Mouse (Mus musculus): ENCODE measurements around the gene Akap9. TPM values are rescaled to one million over a fixed set of nuclear protein-coding genes. Genes with fewer than 3 reads are reported as not detected.
"Not testable (repeated sequence)": the region's sequence is repeated elsewhere in the genome, so short reads cannot be mapped to it uniquely, and the experiment has no call there.

Akap9 gene
- total RNA-seq, 2 experiments from 2014 or later, result 46.7 to 47.5 TPM

DNA sequence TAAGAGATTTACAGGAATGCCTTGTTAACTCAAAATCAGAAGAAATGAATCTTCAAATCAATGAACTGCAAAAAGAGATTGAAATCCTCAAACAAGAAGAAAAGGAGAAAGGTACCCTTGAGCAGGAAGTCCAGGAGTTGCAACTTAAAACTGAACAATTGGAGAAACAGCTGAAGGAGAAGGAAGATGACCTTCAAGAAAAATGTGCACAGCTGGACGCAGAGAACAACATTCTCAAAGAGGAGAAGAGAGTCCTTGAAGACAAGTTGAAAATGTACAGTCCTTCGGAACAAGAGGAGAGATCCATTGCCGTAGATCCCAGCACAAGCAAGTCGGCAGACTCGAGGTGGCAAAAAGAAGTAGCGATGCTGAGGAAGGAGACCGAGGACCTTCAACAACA lies 33.4 kb downstream of the Akap9 start:
- DNase-seq, result no peak
- intact Hi-C loops (cut with DNase I), result no loop called here

DNA sequence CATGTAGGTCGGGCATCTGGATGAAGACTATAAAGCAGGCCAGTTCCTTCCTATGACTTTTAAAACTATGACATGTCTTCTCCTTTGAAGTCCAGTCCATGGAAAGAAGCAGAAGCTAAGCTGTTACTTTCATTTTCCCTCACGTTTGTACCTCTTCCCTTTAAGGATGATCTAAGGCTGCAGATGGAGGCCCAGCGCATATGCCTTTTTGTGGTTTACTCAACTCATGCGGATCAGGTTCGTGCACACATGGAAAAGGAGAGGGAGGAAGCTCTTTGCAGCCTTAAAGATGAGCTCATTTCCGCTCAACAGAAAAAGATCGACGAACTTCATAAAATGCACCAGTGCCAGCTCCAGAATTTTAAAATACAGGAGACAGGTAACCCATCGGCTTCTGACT lies 40.6 kb downstream of the Akap9 start:
- intact Hi-C loops (cut with DNase I), result no loop called here
- no peak for DNase-seq

GRCm38 (mm10) chr5:3969114-3969513 lies 41.3 kb downstream of the Akap9 start:
- intact Hi-C loops (cut with DNase I), result no loop called here
- DNase-seq, result no peak

- intact Hi-C loops (cut with DNase I), result no loop called here
Measured at GRCm38 (mm10) chr5:3970936-3971335, 43.1 kb downstream of the Akap9 start.

DNA sequence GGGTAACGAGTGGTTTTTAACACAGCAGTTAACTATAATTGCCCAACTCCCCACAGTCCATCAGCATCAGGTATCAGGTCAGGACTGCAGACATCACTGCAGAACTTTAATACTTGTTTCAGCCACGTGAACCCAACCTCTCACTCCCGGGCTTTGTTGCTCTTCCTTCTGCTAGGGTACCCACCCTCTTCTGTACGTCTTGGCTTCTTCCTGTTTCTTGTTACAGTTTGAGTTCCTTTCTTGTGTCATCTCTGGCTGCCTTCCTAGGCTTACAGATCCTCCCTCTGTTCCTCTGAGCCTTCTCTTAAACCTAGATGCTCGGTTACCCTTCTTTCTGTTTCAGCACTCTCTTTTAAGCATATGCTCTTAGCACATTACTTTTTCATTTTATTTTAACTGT lies 45.9 kb downstream of the Akap9 start:
- intact Hi-C loops (cut with DNase I), result no loop called here
- DNase-seq, result no peak

More at GRCm38 (mm10) chr5:3970936-3971335, 43.1 kb downstream of the Akap9 start:
- no peak for DNase-seq

- intact Hi-C loops (cut with DNase I), result no loop called here
Measured at GRCm38 (mm10) chr5:3974896-3975295, 47.0 kb downstream of the Akap9 start.

GRCm38 (mm10) chr5:3976111-3976510 lies 48.3 kb downstream of the Akap9 start:
- DNase-seq, result no peak
- intact Hi-C loops (cut with DNase I), result no loop called here

More at GRCm38 (mm10) chr5:3974896-3975295, 47.0 kb downstream of the Akap9 start:
- no peak for DNase-seq

DNA sequence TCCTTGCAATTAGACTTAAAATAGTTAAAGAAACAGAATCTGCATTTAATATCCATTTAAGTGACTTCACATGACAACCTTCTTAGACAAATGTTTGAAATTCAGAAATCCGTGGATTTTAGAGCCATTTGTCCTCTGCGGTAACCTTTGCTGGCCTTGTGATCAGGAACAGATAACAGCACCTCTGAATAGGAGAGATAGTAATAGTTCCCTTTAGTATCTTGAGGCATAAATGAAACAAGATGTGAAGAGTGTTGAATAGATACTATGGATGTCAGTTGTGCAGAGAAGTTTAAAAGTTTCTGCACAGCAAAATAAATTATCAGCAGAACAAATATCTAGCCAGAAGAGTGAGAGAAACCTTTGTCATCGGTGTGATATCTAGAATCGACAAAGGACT lies 50.0 kb downstream of the Akap9 start:
- intact Hi-C loops (cut with DNase I), result no loop called here
- no peak for DNase-seq

DNA sequence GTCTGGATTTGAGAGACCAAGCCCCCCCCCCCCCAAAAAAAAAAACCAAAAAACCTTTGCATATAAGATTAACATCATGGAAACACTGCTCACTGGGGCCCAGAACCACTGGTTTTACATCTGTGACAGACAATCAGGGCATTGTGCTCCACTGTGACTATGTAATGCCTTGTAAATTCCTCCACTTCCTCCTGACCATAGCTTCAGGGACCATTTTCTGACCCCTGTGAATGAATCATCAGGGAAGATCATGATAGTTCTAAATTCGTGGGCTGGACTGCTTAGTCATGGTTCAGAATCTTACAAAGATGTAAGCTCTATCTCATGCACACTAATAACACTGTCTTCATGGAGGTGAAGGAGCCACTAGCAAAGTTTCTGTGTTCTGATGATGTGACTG lies 61.8 kb downstream of the Akap9 start:
- DNase-seq, result no peak
- intact Hi-C loops (cut with DNase I), result no loop called here

- DNase-seq, result no peak
Measured at GRCm38 (mm10) chr5:3990499-3990898, 62.6 kb downstream of the Akap9 start.

DNA sequence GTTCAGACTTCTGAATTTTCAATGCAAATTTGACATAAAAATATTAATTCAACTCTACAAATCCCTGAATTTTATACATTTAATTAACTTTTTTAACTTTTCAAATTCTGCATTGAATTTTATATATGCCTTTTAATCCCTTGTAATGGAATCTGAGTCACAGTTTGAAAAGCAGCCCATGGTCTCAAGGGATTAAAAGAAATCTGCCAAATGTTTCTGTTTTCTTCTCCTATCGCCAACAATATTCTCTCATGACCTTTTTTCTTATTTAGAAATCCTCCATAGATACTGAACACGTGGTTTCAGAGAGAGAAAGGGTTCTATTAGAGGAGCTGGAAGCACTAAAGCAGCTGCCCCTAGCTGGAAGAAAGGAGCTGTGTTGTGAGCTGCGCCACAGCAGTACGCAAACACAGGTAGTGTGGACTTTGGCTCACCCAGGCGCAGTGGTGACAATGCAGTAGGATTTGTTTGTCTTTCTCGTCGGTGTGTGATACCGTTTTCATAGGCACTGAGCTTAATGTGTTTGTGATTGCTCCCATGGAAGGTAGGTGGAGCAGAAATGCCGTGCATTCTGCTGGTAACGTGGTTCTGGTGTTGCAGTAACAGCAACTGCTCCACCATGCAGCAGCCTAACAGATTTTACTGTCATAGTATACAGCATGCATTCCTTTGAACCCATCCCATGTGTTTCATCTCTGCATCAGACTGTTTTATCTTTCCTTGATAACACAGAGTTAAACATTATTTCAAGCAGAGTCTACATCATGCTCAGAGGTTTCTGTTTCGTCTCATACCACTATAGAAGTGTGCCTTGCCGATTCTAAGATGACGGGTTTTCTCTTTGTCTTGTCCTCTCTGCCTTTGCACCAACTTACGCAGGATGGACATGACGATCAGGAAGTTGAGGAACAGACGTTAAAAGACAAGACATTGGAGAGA lies 76.9 kb downstream of the Akap9 start:
- no peak for DNase-seq
- intact Hi-C loops (cut with DNase I), result no loop called here

More at GRCm38 (mm10) chr5:3990499-3990898, 62.6 kb downstream of the Akap9 start:
- intact Hi-C loops (cut with DNase I), result no loop called here

DNA sequence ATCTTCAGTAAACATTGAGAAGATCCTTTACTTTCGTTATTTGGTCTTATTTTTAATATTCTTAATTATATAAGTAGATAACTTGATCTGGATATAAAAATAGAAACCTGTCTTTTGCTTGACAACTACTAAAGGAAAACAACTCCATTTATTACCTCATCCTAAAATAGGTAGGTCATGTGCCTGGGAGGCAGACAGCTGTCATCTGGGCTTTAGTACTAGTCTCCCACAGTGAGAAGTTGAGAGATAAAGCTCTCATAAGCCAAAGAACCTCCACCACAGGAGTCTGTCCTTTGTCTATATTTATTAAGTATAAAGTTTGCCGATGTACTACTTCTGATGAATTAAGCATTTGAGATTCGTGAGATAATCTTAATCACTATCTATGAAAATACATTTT lies 78.8 kb downstream of the Akap9 start:
- no peak for DNase-seq
- intact Hi-C loops (cut with DNase I), result no loop called here

DNA sequence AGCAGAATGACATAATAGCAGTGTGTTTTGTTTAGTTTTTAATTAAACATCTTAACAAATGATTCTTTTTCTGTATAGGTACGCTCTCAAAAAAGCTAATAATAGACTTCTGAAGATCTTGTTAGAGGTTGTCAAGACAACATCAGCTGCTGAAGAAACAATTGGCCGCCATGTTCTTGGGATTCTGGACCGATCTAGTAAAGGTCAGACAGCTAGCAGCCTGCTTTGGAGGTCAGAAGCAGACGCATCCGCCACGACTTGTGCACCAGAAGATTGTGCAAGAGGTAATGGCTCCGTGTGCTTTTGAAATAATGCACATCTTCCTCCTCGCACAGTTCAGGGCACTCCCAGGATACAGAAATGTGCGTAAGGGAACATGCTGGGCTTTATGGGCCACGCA lies 80.4 kb downstream of the Akap9 start:
- intact Hi-C loops (cut with DNase I), result no loop called here
- DNase-seq, result no peak

DNA sequence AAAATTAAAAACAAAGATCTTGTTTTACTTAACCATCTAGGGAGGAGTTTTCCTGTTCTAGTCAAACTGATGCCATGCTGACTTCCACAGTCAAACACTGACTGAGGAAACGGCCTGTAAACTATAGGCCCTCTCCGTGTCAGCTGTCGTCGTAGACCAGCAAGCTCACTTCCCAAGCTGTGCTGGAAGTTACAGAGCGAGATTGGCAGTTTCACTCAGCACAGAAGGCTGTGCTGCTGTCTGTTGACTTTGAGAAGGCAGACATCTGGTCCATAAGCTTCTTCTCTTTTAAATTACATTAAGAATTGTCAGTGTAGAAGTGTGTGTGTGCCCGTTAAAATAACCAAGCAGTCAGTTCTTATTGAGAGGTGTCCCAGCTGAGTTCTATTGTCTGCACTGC lies 81.7 kb downstream of the Akap9 start:
- intact Hi-C loops (cut with DNase I), result no loop called here
- no peak for DNase-seq

DNA sequence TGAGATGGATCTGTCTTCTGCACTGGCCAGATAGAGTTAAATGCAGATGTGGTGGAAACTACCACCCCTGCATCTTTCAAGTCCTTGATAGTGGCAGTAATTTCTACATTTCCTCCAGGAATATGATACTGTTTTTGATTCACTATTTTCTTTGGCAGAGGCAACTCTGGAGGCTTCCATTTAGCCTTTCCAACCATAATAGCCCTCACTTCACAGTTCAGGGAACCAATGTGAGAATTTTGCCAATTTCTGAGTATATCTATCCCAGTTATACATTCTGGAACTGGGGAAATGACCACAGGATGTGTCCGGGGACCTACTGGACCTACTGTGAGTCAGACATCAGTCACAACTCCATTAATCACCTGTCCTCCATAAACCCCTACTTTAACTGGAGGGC lies 89.8 kb downstream of the Akap9 start:
- intact Hi-C loops (cut with DNase I), result not testable (repeated sequence)

DNA sequence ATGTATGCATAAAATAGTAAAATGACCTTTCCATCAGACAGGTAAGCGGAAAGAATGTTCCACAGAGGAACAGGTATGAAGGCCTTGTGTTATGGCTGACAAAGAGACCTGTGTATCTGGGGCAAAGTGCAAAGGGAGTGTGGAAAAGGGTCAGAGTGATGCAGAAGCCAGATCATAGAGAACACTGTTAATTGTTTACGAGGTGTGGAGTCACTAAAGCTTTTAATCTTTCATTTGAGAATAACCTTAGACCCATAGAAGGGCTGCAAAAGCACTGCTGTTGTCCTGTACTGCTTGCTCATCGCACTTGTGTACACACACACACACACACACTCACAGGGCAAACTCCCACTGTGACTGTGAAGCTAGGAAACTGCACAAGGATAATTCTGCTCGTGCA lies 91.5 kb downstream of the Akap9 start:
- intact Hi-C loops (cut with DNase I), result no loop called here

More for the DNA sequence above, 89.8 kb downstream of the Akap9 start:
- not testable (repeated sequence) for DNase-seq

DNA sequence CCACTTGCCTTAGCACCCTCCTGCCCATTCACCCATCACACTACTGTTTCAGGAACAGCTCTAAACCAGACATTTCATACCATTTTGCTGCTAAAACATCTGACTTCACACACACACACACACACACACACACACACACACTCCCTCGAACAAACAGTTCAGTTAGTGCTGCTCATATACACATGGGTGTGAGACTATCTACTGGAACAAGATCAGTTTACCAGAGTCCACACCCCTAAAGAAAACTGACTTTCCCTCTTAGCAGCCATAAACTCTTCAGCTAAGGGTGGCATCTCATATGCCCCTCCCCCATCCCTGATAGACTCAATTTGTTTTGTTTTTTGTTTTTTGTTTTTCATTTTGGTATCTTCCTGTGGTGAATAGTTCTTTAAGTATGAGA lies 92.2 kb downstream of the Akap9 start:
- intact Hi-C loops (cut with DNase I), result no loop called here
- no peak for DNase-seq

More for the DNA sequence above, 91.5 kb downstream of the Akap9 start:
- DNase-seq, result no peak

DNA sequence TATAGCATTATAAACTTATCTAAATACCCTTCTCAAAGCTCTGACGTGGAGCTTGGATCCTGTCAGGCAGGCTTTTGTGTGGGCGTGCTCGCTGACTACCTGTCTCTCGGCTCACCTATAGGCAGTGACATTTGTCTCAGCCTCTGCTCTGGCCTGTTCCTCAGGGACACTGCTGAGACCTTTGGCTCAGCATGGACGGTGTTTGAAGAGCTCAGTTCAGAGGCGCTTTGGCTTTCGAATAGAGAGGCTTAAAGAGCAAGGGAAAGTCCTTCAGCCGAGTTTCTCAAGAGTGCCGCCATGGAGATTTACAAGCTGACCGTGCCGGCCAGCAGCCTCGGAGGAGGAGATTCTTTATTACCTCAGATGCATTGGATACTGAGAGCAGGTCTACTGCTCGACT lies 95.3 kb downstream of the Akap9 start:
- DNase-seq, result no peak
- intact Hi-C loops (cut with DNase I), result no loop called here

DNA sequence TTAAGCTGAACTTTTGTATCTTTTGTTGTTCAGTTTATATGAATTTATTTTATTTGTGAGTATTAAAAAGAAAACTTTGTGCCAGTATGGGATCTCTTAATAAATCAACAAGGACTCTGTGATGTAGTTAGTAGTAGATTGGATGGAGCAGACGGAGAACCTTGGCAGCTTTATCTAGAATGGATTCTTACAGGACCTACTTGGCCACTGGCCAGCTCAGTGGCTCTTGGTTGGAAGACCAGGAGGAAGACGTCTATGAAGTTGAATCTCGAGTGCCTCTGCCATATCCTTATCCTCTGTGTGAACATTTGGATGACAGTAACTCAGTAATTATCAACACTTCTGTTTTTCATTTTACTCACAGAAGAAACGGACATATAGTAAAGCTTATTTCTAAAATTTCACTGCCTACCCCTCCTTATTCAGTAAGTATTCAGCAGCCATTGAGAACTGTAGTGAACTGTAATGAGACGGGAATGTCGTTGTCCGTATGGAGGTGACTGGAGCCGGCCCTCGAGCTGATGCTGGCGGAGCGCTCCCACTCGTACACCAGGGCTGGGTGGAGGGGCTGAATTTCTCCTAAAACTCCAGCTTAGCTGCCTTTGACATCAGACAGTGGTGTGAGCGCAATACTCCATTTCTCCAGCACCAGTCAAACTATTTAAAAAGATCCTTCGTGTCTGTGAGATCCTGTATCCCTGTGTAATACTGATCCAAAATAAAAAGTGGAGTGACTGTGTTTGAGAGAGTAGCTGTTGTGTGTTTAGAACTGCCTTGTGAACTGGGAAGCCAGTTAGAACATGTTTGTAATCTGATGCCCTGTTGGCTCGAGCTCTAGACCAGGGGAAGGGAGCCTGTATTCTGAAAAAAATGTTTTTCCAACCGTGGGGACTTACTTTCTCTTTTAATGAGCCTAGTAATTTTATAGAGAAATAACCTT lies 96.2 kb downstream of the Akap9 start:
- peak; percentile 39 to 52 for DNase-seq
- intact Hi-C loops (cut with DNase I), result no loop called here

DNA sequence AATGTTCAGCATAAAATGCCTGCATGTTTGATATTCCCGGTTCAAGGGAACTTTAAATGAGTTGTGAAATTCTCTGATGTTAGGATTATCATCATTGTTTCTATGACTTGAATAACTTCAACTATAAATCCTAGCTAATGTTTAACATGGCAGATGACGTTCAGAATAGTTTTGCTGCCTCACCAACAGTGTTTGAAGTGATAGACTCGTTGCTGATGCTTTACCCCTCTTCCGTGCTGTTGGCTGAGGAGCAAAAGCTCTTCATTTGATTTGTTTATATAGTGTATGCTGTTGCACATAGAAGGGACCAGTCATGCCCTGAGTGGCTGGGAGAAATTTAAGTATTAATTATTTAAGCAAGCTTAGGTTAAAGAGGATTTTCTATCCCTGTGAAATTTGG lies 96.9 kb downstream of the Akap9 start:
- DNase-seq, result no peak
- intact Hi-C loops (cut with DNase I), result no loop called here

DNA sequence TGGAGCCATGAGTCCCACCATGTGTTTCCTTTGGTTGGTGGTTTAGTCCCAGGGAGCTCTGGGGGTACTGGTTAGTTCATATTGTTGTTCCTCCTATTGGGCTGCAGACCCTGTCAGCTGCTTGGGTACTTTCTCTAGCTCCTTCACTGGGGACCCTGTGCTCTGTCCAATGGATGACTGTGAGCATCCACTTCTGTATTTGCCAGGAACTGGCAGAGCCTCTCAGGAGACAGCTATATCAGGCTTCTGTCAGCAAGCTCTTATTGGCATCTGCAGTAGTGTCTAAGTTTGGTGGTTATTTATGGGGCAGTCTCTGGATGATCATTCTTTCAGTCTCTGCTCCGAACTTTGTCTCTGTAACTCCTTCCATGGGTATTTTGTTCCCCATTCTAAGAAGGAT lies 98.5 kb downstream of the Akap9 start:
- DNase-seq; intact Hi-C loops (cut with DNase I): not testable (repeated sequence)
